Mouse (Mus musculus) urinary bladder, postnatal 14 days (tissue): ENCODE measurements around the gene Slc46a3.

Source experiments
- DNase-seq: peaks from one replicate; pipeline ENCODE4 v3.0.0; 2021; ENCODE audit warnings: low spot score

Slc46a3 gene

GRCm38 (mm10) chr5:147845319-147845718 lies 49.3 kb downstream of the Slc46a3 start:
- no peak for DNase-seq

DNA sequence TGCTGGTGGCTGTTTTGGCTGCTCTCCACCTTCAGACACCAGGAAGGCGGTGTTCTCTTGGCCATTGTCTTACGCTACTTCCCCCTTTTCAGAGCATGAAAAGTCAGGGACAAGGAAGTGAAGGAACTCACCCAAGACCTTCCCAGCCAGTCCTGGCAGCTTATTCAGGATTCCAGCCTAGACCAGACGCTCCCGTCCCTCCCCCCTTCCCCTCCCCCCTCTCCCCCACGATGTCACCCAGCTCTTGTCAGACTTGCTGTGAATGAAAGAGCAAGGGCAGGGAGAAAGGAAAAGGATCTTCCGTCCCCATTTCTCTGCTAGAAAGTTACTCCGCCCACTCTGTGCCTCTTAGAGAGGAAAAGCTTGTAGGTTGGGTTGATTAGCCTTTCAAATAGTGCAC lies 51.3 kb downstream of the Slc46a3 start:
- DNase-seq: no peak

DNA sequence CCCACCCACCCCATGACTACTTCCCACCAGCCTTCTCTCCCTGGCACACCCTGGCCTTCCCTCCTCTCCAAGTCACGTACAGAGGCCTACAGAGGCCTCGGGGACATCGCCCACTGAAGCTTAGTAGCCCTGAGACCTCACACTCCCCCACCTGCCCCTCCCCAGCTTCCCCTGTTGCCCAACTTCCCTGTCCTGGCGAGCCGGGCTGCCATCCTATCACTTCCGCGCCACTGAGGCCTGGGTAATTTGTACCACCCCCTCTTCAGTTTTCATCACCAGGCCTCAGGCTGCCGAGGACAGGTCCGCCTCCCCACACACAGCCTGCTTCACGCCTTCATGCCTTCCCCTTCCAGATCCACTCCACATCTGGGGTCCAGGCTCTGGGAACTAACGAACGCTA lies 55.2 kb downstream of the Slc46a3 start:
- DNase-seq: no peak

GRCm38 (mm10) chr5:147834841-147835500 lies 59.6 kb downstream of the Slc46a3 start:
- DNase-seq: no peak

- no peak for DNase-seq
Observed at GRCm38 (mm10) chr5:147832842-147833241, 61.8 kb downstream of the Slc46a3 start.

DNA sequence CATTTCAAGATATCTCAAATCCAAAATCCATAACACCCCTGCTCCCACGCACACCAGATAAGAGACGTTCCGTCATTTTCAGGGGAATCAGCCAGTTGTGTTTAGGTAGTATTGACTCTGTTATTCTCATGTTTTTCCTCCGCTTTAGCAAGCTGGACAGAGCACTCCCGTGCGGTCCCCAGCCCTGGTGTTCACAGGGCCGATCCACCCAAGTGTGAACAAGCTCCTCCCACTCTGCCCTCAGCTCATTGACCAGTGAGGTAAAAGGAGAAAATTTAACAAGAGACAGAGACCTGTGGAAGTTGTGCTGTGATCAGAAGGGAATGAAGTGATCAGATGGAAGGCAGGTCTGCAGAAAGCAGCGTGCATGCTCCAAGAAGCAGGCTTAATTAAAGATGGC lies 65.8 kb downstream of the Slc46a3 start:
- no peak for DNase-seq
